Mouse (Mus musculus): ENCODE measurements around the gene Rnf169.
A peak's percentile ranks its signal among the peaks of the same experiment; 100 is the strongest.
"Not testable (repeated sequence)": the region's sequence is repeated elsewhere in the genome, so short reads cannot be mapped to it uniquely, and the experiment has no call there.

Rnf169 gene

GRCm38 (mm10) chr7:99979546-99980131 is 609 bp downstream of the Rnf169 start:
- peak; percentile 55 for DNase-seq (ENCODE audit: low read depth, low spot score)

GRCm38 (mm10) chr7:99979081-99979480 is 1.2 kb downstream of the Rnf169 start:
- no peak for DNase-seq (ENCODE audit: low read depth, low spot score)

GRCm38 (mm10) chr7:99978041-99978440 is 2.2 kb downstream of the Rnf169 start:
- DNase-seq (ENCODE audit: low read depth, low spot score) = no peak

GRCm38 (mm10) chr7:99975819-99976575 is 4.3 kb downstream of the Rnf169 start:
- DNase-seq (ENCODE audit: low read depth, low spot score) = no peak

GRCm38 (mm10) chr7:99974208-99974970 is 5.9 kb downstream of the Rnf169 start:
- DNase-seq (ENCODE audit: low read depth, low spot score) = no peak

GRCm38 (mm10) chr7:99972912-99973311 is 7.3 kb downstream of the Rnf169 start:
- DNase-seq (ENCODE audit: low read depth, low spot score) = not testable (repeated sequence)

- no peak for DNase-seq (ENCODE audit: low read depth, low spot score)
Measured at GRCm38 (mm10) chr7:99971926-99972325, 8.3 kb downstream of the Rnf169 start.

GRCm38 (mm10) chr7:99969151-99969550 is 11.1 kb downstream of the Rnf169 start:
- DNase-seq (ENCODE audit: low read depth, low spot score) = no peak

- DNase-seq (ENCODE audit: low read depth, low spot score) = no peak
Measured at GRCm38 (mm10) chr7:99966011-99966721, 14.1 kb downstream of the Rnf169 start.

GRCm38 (mm10) chr7:99965020-99965841 is 15.0 kb downstream of the Rnf169 start:
- DNase-seq (ENCODE audit: low read depth, low spot score) = no peak

- no peak for DNase-seq (ENCODE audit: low read depth, low spot score)
Measured at GRCm38 (mm10) chr7:99963237-99963860, 16.9 kb downstream of the Rnf169 start.

GRCm38 (mm10) chr7:99962536-99963236 is 17.6 kb downstream of the Rnf169 start:
- no peak for DNase-seq (ENCODE audit: low read depth, low spot score)

GRCm38 (mm10) chr7:99961518-99961917 is 18.7 kb downstream of the Rnf169 start:
- no peak for DNase-seq (ENCODE audit: low read depth, low spot score)

GRCm38 (mm10) chr7:99960571-99960970 is 19.7 kb downstream of the Rnf169 start:
- DNase-seq (ENCODE audit: low read depth, low spot score) = not testable (repeated sequence)

- DNase-seq (ENCODE audit: low read depth, low spot score) = no peak
Measured at GRCm38 (mm10) chr7:99957226-99957965, 22.9 kb downstream of the Rnf169 start.

- DNase-seq (ENCODE audit: low read depth, low spot score) = no peak
Measured at GRCm38 (mm10) chr7:99956095-99956494, 24.2 kb downstream of the Rnf169 start.

- no peak for DNase-seq (ENCODE audit: low read depth, low spot score)
Measured at GRCm38 (mm10) chr7:99954212-99954611, 26.0 kb downstream of the Rnf169 start.

GRCm38 (mm10) chr7:99953442-99954098 is 26.7 kb downstream of the Rnf169 start:
- DNase-seq (ENCODE audit: low read depth, low spot score) = no peak

GRCm38 (mm10) chr7:99947329-99947728 is 32.9 kb downstream of the Rnf169 start:
- no peak for DNase-seq (ENCODE audit: low read depth, low spot score)
